Mouse (Mus musculus): ENCODE measurements around the gene Ppia. TPM values are rescaled to one million over a fixed set of nuclear protein-coding genes. Genes with fewer than 3 reads are reported as not detected.
"Not testable (repeated sequence)": the region's sequence is repeated elsewhere in the genome, so short reads cannot be mapped to it uniquely, and the experiment has no call there.

Ppia gene
- polyA plus RNA-seq, 1 experiment = 340 TPM

GRCm38 (mm10) chr11:6447493-6447892, 32.2 kb downstream of the Ppia start:
- H3K27ac ChIP-seq (ENCODE audit: insufficient read depth, low read length) = no peak overlapping the region
- no peak overlapping the region for H3K4me3 ChIP-seq (ENCODE audit: extremely low read depth, insufficient read depth, insufficient read length)
- H3K4me1 ChIP-seq (ENCODE audit: control insufficient read depth, insufficient read depth, insufficient read length) = peaks cover 2% of the 10 kb centered on the region; the same call in 1 of the 2 replicates
- TF ChIP-seq POLR2A (IDR thresholded peaks at IDR 0.05; ENCODE audit: low read depth, low read length) (no peak), CTCF (IDR thresholded peaks at IDR 0.05; ENCODE audit: extremely low read depth, insufficient read depth, insufficient read length, insufficient replicate concordance) (no peak)
- H3K36me3 ChIP-seq (ENCODE audit: control insufficient read depth, insufficient read depth, low read length) = no peaks in the 10 kb centered on the region
- 78% methylated on average over 4 of the region's 4 CpGs for WGBS
- DNase-seq (ENCODE audit: low read depth in 1 of 2, low spot score in 2 of 2) = no peak
- H3K27me3 ChIP-seq (ENCODE audit: control insufficient read depth, insufficient read depth, low read length) = no peaks in the 10 kb centered on the region

- DNase-seq (ENCODE audit: low read depth in 1 of 2, low spot score in 2 of 2); H3K27me3 ChIP-seq (ENCODE audit: control insufficient read depth, insufficient read depth, low read length); H3K4me3 ChIP-seq (ENCODE audit: extremely low read depth, insufficient read depth, insufficient read length); H3K4me1 ChIP-seq (ENCODE audit: control insufficient read depth, insufficient read depth, insufficient read length); H3K27ac ChIP-seq (ENCODE audit: insufficient read depth, low read length); H3K36me3 ChIP-seq (ENCODE audit: control insufficient read depth, insufficient read depth, low read length): not testable (repeated sequence)
- 88% methylated on average over 5 of the region's 5 CpGs for WGBS
Measured at GRCm38 (mm10) chr11:6448155-6448554, 32.9 kb downstream of the Ppia start.

- Histone ChIP-seq H3K36me3 (ENCODE audit: control insufficient read depth, insufficient read depth, low read length) (no peaks in the 10 kb centered on the region), H3K27me3 (ENCODE audit: control insufficient read depth, insufficient read depth, low read length) (no peaks in the 10 kb centered on the region), H3K4me3 (ENCODE audit: extremely low read depth, insufficient read depth, insufficient read length) (no peak overlapping the region), H3K4me1 (ENCODE audit: control insufficient read depth, insufficient read depth, insufficient read length) (no peaks in the 10 kb centered on the region), H3K27ac (ENCODE audit: insufficient read depth, low read length) (no peak overlapping the region)
- 72% methylated on average over 6 of the region's 6 CpGs for WGBS
- DNase-seq (ENCODE audit: low read depth in 1 of 2, low spot score in 2 of 2) = no peak
- no peak for TF ChIP-seq POLR2A (IDR thresholded peaks at IDR 0.05; ENCODE audit: low read depth, low read length)
- TF ChIP-seq CTCF (IDR thresholded peaks at IDR 0.05; ENCODE audit: extremely low read depth, insufficient read depth, insufficient read length, insufficient replicate concordance) = no peak
Measured at GRCm38 (mm10) chr11:6456083-6456482, 40.8 kb downstream of the Ppia start.

- DNase-seq (ENCODE audit: low read depth in 1 of 2, low spot score in 2 of 2) = no peak
- no peak overlapping the region for H3K4me3 ChIP-seq (ENCODE audit: extremely low read depth, insufficient read depth, insufficient read length)
- H3K4me1 ChIP-seq (ENCODE audit: control insufficient read depth, insufficient read depth, insufficient read length) = no peaks in the 10 kb centered on the region
- H3K27ac ChIP-seq (ENCODE audit: insufficient read depth, low read length) = no peak overlapping the region; the same call in none of the 2 replicates
- WGBS = 70% methylated on average over 6 of the region's 6 CpGs
- peaks cover 2% of the 10 kb centered on the region for H3K36me3 ChIP-seq (ENCODE audit: control insufficient read depth, insufficient read depth, low read length)
- no peak for TF ChIP-seq POLR2A (IDR thresholded peaks at IDR 0.05; ENCODE audit: low read depth, low read length)
- no peak for TF ChIP-seq CTCF (IDR thresholded peaks at IDR 0.05; ENCODE audit: extremely low read depth, insufficient read depth, insufficient read length, insufficient replicate concordance)
- no peaks in the 10 kb centered on the region for H3K27me3 ChIP-seq (ENCODE audit: control insufficient read depth, insufficient read depth, low read length)
Measured at GRCm38 (mm10) chr11:6463159-6463837, 48.1 kb downstream of the Ppia start.

GRCm38 (mm10) chr11:6465122-6465521, 49.9 kb downstream of the Ppia start:
- no peak overlapping the region for H3K27ac ChIP-seq (ENCODE audit: insufficient read depth, low read length)
- H3K27me3 ChIP-seq (ENCODE audit: control insufficient read depth, insufficient read depth, low read length) = no peaks in the 10 kb centered on the region
- no peak overlapping the region for H3K4me3 ChIP-seq (ENCODE audit: extremely low read depth, insufficient read depth, insufficient read length)
- WGBS = 19% methylated on average over 4 of the region's 4 CpGs
- H3K36me3 ChIP-seq (ENCODE audit: control insufficient read depth, insufficient read depth, low read length) = peaks cover 3% of the 10 kb centered on the region
- H3K4me1 ChIP-seq (ENCODE audit: control insufficient read depth, insufficient read depth, insufficient read length) = 0 out of 2 replicates have a peak, but pooled peaks cover 2% of the 10 kb centered on the region
- TF ChIP-seq POLR2A (IDR thresholded peaks at IDR 0.05; ENCODE audit: low read depth, low read length) = no peak
- TF ChIP-seq CTCF (IDR thresholded peaks at IDR 0.05; ENCODE audit: extremely low read depth, insufficient read depth, insufficient read length, insufficient replicate concordance) = peak; percentile 44; the same call in 1 of the 2 replicates
- DNase-seq (ENCODE audit: low read depth in 1 of 2, low spot score in 2 of 2) = peak; percentile 61 to 72

- 68% methylated on average over 2 of the region's 2 CpGs for WGBS
- no peak for TF ChIP-seq POLR2A (IDR thresholded peaks at IDR 0.05; ENCODE audit: low read depth, low read length)
- TF ChIP-seq CTCF (IDR thresholded peaks at IDR 0.05; ENCODE audit: extremely low read depth, insufficient read depth, insufficient read length, insufficient replicate concordance) = no peak
- no peak for DNase-seq (ENCODE audit: low read depth in 1 of 2, low spot score in 2 of 2)
- Histone ChIP-seq H3K4me1 (ENCODE audit: control insufficient read depth, insufficient read depth, insufficient read length) (peaks cover 4% of the 10 kb centered on the region; the same call in 1 of the 2 replicates), H3K27me3 (ENCODE audit: control insufficient read depth, insufficient read depth, low read length) (no peaks in the 10 kb centered on the region), H3K36me3 (ENCODE audit: control insufficient read depth, insufficient read depth, low read length) (peaks cover 3% of the 10 kb centered on the region), H3K4me3 (ENCODE audit: extremely low read depth, insufficient read depth, insufficient read length) (no peak overlapping the region), H3K27ac (ENCODE audit: insufficient read depth, low read length) (no peak overlapping the region)
Measured at GRCm38 (mm10) chr11:6468541-6468940, 53.3 kb downstream of the Ppia start.

Other genes with a start within 250 kb of the Ppia start
- gene A730071L15Rik, start 215.4 kb upstream of the Ppia start, polyA plus RNA-seq (2012; rRNA removed) = 0.07 and 0.09 TPM in 2 replicates
- 20.0 and 27.0 TPM in 2 replicates for gene Nudcd3, start 215.0 kb upstream of the Ppia start, polyA plus RNA-seq (2012; rRNA removed)
- gene Npc1l1, start 185.3 kb upstream of the Ppia start, polyA plus RNA-seq (2012; rRNA removed) = 0.19 and 0.21 TPM in 2 replicates
- 17.4 and 19.5 TPM in 2 replicates for gene Ddx56, start 147.7 kb upstream of the Ppia start, polyA plus RNA-seq (2012; rRNA removed)
- 45.7 and 54.5 TPM in 2 replicates for gene Tmed4, start 140.6 kb upstream of the Ppia start, polyA plus RNA-seq (2012; rRNA removed)
- gene Ogdh, start 123.8 kb upstream of the Ppia start, polyA plus RNA-seq (2012; rRNA removed) = 63.4 and 64.6 TPM in 2 replicates
- 118 and 142 TPM in 2 replicates for gene Zmiz2, start 26.4 kb upstream of the Ppia start, polyA plus RNA-seq (2012; rRNA removed)
- 29.8 and 36.5 TPM in 2 replicates for gene H2afv, start 29.0 kb downstream of the Ppia start, polyA plus RNA-seq (2012; rRNA removed)
- 6.3 and 8.7 TPM in 2 replicates for gene Purb, start 60.5 kb downstream of the Ppia start, polyA plus RNA-seq (2012; rRNA removed)
- 187 and 218 TPM in 2 replicates for gene Myo1g, start 105.5 kb downstream of the Ppia start, polyA plus RNA-seq (2012; rRNA removed)
- 233 and 234 TPM in 2 replicates for gene Ccm2, start 131.4 kb downstream of the Ppia start, polyA plus RNA-seq (2012; rRNA removed)
- gene Nacad, start 190.6 kb downstream of the Ppia start, polyA plus RNA-seq (2012; rRNA removed) = 0.37 and 0.60 TPM in 2 replicates
- 88.6 and 125 TPM in 2 replicates for gene Tbrg4, start 210.6 kb downstream of the Ppia start, polyA plus RNA-seq (2012; rRNA removed)
- not detected in 2 replicates for gene Wap, start 223.2 kb downstream of the Ppia start, polyA plus RNA-seq (2012; rRNA removed)
- 2.4 and 13.7 TPM in 2 replicates for gene Ramp3, start 243.1 kb downstream of the Ppia start, polyA plus RNA-seq (2012; rRNA removed)